Mouse (Mus musculus) cerebellum, adult 2 months (tissue): ENCODE measurements around the gene Col24a1.

Source experiments
- CTCF ChIP-seq: fragments of 200-500 bp; IDR thresholded peaks from 2 replicates; pipeline ENCODE4 v1.5.1; 2011; ENCODE audit warnings: low read depth, mild to moderate bottlenecking, control low read depth, low read length, moderate library complexity, borderline replicate concordance; ENCODE audit not compliant: insufficient read depth
- POLR2A ChIP-seq: fragments of 200-500 bp; IDR thresholded peaks from 2 replicates; pipeline ENCODE4 v1.6.1; 2011; ENCODE audit warnings: low read length, control low read depth, borderline replicate concordance; ENCODE audit not compliant: insufficient read depth

- TF ChIP-seq CTCF (no peak), POLR2A (no peak)
These were observed 178.8 kb downstream of the Col24a1 start for GRCm38 (mm10) chr3:145471094-145471493.
